Mouse (Mus musculus): ENCODE data around the gene Plxdc1.
A peak's percentile ranks its signal among the peaks of the same experiment; 100 is the strongest.

GRCm38 (mm10) chr11:97983983-97984382 is 2.3 kb downstream of the Plxdc1 start:
- TF ChIP-seq CTCF (IDR thresholded peaks at IDR 0.05; ENCODE audit: low read depth) (0 out of 2 replicates have a peak, but pooled peaks have one; percentile 14), EP300 (optimal IDR thresholded peaks at IDR 0.05) (no peak)

All from stomach, postnatal 0 days (tissue).